Mouse (Mus musculus): ENCODE measurements around the gene Morc1.

DNA sequence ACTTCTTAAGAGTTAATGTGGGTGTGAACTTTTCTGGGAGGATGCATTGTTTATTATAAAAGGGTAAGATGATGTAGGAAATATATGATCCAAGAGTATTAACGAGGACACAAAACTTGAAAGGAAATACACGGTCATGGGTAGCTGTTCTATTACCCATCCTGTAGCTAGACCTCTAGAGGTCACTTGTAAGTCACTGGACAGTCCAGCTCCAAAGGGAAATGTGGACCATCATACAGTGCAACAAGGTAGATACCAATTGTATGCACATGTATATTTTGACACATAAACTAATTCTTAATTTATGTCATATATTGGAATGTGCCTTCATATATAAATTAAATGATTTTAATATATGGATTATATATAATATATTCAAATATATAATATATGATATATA, 245.2 kb downstream of the Morc1 start:
- TF ChIP-seq CTCF (IDR thresholded peaks at IDR 0.05; ENCODE audit: extremely low read depth, insufficient read depth, low read length) (no peak), POLR2A (IDR thresholded peaks at IDR 0.05; ENCODE audit: extremely low read depth, insufficient read depth, low read length) (no peak)
